Mouse (Mus musculus) right cerebral cortex, postnatal 14 days (tissue): ENCODE results near the gene Ube2j2.

Experiments
- DNase-seq: peaks from one replicate; pipeline ENCODE4 v3.0.0; 2022

The Ube2j2 gene

DNA sequence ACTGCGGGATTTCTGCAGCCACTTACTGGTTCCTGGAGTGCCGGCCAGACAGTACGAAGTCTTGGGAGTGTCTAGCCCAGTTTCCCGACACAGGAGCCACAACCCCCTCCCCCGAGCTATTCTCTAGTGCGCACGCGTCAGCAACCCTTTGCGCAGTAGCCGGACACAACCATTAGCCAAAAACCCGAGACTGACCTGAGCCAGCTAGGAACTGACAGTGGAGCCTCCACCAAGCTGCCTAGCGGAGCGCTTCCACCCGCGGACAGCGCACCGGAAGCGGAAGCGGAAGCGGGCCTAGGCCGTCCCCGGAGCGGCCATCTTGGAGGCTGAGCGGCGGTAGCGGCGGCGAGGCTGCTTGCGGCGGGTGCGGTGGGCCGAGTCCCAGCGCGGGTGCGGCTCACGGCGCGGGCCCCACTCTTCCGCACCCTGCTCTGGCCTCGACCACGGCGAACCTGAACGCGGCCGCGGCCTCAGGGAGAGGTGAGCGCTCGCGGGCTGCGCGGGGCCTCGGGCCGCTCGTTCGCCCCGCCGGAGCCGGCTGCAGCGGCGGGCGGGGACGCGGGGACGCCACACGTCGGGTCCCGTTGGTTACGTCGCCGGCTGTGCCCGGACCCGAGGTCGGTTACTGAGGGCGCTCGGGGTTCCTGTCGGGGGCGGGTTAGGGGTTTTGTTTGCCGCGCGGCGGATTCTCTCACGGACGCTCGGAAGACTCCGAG lies at the start of gene Ube2j2:
Gene Ube2j2 (plus strand): TSS at position 298 of the 716 bp plus-strand sequence.
- peak; percentile 93 for DNase-seq

DNA sequence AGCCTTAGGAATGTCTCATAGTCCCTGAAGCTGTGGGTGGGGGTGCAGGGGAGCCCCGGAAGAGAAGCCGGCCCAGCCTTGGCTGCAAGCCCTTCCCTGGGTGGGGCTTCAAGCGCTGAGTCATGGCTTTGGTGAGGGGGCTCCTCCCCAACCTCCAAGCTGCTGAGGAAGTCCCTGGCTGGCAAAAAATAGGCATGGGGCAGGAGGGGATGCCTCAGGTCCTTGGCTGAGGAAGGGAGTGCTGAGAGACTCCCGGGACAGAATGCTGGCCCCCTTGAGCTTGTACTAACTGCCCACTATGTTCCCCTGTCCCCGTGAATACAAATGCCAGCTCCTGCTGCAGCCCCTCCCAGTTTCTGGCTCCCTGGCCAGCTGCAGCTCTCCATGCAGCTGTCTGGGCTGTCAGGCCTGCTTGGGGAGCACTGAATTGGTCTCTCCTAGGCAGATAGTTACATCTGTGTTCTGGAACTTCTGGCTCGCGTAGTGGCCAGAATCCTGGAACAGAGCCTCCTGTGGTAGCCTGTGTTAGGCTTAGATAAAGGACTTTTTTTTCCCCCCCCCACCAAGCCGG lies 49.2 kb upstream of the Ube2j2 start:
- DNase-seq = peak; percentile 73

DNA sequence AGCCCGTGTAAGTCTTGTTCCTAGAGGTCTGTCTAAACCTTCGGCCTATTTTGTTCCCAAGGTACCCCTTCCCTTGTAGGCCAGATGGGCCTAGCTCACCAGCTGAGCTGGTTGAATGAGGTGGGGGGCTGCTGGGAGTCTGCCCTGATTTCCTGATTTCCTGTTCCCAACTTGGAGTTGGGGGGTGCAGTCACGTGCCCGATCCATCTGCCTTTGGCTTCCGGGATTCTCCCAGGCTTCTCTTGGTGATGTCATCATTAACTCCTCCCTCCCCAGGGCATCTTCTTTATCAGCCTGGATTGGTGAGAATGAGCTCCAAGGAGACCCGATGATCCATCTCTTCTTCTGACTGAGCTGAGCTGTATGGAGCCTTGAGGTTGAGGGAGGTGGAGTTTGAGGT lies 48.4 kb upstream of the Ube2j2 start:
- peak; percentile 82 for DNase-seq

DNA sequence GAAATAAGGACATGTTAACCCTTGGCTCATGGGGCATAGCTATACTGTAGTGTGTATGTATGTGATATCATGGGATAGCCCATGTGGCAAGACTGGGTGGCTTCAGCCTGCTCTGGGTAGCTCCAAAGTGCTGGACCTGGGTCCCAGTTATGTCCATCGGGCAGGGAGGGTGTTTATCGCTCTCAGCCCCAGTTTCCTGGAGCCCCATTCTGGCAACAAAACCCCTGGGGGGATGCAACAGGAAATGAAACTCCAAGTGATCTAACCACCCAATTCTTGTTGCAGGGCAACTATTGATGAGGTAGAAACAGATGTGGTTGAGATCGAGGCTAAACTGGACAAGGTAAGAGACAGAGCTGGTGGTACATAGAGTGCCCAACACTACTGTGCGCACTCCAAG lies 47.8 kb upstream of the Ube2j2 start:
- DNase-seq = no peak

DNA sequence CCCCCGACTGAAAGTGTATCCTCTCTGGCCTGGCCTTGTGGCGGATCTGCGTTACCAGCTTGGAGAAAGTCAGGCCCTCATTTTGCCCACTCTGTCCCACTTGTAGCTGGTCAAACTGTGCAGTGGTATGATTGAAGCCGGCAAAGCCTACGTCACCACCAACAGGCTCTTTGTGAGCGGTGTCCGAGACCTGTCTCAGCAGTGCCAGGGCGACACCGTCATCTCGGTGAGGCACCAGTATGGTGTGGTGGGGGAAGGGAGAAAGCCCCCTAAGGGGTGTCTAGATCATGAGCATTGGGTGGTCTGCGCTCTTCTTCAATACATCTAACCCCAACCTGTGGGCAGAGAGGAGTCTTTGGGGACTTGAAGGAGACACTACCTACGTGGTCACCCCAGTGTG lies 47.2 kb upstream of the Ube2j2 start:
- DNase-seq = no peak

DNA sequence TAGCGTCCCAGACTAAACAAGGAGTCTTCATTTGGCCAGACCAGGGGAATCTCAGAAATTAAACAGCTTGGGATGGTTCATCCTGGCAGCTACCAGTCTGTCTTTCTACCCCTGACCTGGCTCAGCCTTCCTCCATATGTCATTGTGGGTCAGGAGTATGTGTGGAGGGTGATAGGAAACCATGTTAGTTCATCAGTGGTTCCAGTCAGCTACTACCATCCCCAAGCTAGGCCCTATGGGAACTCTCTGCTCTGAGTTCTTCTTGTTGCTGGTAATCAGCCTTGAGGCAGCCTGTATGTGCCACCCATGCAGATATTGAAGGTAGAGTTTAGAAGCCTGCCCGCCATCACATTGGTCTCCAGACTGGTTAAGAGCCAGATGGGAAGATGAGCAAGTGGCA lies 45.3 kb upstream of the Ube2j2 start:
- DNase-seq = no peak

DNA sequence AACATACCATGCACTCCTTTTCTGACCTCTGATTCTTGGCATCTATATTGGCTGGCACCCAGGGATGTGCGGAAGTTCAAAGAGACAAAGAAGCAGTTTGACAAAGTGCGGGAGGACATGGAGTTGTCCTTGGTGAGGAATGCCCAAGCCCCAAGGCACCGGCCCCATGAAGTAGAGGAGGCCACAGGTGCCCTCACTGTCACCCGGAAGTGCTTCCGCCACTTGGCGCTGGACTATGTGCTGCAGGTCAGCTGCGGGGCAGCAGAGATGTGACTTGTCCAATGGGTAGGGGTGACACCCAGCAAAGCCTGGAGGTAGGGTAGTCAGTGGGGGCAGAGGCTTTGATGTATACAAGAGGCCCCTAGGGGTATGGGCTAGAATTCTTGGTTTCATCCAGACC lies 44.3 kb upstream of the Ube2j2 start:
- DNase-seq = no peak

DNA sequence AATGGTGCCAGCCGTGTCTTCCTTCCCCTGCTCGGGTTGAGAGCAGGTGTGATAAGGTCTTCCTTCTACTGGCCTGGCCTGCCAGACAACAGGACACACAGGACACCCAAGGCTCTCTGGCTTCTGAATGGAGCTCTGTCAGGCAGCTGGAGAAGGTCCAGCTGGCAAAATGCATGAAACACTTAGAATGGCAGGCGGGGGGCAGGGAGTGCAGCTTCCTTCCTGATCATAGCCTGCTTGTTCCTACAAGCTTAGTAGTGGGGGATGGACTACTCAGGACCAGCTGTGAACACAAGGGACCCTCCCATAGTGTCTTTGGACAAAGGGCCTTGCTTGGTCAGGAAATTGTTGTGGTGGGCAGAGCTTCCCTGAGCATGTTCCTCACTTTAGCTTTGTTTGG lies 42.4 kb upstream of the Ube2j2 start:
- DNase-seq = peak; percentile 37

DNA sequence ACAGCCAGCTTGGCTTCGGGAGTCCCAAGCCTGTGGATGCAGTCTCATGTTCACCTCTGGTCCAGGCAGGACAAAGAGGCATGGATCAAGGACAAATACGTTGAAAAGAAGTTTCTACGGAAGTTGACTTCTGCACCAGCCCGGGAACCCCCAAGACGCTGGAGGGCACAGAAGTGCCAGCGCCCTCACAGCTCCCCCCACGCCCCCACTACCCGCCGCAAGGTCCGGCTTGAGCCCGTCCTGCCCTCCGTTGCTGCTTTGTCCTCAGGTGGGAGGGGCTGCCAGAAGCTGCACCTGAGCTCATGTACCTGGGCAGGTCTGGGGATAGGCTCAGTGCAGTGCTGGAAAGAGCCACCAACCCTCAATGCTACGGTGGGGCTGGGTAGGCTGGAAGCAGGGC lies 40.4 kb upstream of the Ube2j2 start:
- no peak for DNase-seq

DNA sequence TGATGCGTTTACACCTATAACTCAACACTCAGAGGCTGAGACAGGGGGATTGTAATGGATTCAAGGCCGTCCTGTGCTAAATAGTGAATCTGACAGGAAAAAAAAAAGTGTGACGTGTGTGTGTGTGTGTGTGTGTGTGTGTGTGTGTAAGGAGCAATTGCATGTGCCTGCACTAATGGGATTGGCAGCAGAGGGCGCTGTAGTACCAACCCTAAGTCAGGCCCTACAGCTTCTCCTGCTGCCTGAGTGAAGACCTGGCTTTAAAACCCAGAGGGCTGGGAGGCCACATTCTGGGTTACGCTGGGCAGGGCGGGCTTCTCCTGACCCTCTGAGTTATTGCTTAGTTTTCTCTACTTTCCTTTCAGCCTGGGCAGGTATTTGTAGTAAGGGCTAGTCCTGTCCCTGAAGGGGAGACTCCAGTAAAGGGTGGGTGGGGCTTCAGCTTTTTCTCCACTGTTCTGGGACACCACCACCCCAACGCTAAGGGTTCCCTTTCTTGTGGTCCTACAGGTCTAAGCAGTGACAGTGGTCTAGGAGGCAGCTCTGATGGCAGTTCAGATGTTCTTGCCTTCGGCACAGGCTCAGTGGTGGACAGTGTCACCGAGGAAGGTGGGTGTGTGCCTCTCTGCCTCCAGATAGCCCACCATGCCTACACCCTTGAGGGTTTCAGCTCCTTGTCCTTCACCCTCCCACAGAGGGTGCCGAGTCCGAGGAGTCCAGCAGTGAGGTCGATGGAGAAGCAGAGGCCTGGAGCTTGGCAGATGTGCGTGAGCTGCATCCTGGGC lies 39.1 kb upstream of the Ube2j2 start:
- peak; percentile 66 for DNase-seq

DNA sequence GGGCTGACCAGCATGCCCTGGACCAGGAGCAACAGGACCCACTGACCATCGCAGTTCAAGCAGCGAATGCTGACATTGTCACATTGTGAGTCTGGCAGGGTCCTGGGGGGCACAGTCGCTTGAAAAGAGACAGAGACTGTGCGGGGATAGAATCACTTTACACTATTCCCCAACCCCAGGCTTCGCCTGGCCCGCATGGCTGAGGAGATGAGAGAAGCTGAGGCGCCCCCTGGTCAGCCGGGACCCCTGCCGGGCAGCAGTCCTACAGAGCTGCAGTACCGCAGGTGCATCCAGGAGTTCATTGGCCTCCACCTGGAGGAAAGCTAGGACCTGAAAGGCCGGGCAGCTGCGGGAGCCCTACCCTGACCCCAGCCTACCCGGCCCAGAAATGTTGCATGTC lies 38.0 kb upstream of the Ube2j2 start:
- DNase-seq = no peak

DNA sequence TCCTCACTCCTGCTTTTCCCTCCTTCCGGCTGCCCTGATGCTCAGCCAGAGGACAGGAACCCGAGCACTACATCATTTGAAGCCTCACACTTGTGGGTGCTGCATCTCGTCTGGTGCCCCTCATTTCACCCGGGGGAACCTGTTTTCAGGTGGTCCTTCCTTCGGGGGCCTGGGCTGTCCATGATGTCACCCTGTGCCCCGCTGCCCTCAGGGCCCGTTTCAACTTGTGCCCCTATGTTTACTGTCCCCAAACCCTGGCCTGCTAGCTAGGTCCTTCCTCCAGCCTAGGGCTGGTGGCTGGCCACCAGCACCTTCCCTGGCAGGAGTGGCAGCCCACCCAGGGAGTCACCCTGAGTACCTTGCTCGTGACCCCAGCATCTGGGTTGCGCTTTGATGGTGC lies 37.5 kb upstream of the Ube2j2 start:
- DNase-seq = no peak

DNA sequence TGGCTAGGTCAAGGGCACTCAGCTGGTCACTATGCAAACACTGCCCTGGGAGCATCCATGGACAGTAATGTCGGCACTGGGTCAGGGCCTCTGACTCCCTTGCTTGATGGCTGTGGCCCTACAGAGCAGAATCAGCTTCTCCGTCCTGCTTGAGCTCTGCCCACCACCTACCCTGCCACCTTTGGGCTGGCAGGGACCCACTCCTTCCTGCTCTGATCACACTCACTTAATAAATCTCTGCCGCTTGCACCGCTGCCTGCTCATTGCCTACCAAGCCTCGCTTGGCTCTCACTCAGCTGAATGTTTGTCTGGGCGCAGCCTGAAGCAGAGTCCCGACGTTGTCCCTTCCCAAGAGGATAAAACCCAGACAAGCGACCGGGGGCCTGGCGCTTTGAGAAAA lies 36.6 kb upstream of the Ube2j2 start:
- DNase-seq = no peak

DNA sequence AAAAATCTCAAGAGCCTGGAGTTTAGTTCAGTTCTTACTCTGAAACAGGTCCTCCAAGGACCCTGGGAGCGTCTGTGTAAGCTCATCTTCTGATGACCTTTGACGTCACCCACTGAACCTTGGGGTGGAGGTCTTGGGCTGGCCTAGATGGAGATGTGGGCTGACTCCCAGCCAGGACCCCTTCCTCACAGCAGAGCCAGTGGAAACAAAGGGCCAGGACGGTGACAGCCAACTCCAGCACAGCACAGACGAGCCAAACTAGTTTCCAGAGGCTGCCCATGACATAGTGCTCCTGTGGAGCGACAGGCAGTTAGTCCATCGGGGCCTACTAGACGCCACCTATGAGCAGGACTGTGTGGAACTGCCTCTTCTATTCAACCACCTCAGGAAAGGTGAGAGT lies 35.4 kb upstream of the Ube2j2 start:
- no peak for DNase-seq

DNA sequence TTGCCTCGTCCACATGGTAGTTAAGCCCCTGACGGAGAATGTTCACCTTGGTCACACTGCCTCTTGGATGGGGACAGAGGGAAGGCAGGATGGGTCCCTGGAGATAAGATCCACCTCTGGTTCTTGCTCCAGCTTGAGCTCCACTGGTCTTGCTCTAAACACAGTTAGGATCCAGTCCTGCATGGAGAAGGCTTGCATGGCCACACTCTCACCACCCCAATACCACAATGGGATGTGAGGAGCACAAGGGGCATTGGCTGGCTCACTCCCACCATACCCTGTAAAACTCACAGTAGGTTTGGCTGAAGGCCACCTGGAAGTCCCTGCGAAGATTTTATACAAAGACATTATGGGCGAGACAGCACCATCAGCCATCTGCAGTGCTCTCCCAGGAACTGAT lies 34.9 kb upstream of the Ube2j2 start:
- no peak for DNase-seq

DNA sequence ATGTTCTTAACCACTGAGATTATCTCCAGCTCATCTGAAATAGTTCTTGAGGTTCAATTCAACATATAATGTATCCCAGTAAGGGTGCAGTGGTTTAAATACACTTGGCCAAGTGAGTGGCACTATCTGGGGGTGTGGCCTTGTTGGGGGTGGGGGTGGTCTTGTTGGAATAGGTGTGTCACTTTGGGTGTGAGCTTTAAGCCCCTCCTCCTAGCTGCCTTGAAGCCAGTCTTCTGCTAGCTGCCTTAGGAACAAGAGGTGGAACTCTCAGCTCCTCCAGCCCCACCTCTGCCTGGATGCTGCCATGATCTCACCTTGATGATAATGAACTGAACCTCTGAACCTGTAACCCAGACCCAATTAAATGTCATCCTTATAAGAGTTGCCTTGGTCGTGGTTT lies 11.6 kb upstream of the Ube2j2 start:
- DNase-seq = no peak

DNA sequence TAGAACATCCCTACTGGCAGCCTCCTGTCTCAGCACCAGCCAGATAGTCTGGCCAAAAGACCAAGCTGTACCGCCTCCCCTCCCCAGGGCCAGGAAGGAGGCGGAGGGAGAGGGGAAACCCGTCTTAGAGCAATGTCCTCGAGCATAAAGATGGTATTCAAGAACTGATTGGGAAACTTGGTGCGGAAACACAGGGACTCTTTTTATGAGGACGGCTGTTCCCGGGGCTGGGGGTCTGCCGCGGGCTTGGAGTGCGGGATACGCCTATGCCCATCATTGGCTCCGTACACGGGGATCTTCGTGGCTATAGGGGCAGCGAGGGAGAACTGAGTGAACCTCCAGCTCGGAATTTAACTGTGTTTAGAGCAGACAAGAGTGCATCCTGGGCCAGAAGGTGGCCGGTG lies 580 bp upstream of the Ube2j2 start:
- DNase-seq = peak; percentile 27

DNA sequence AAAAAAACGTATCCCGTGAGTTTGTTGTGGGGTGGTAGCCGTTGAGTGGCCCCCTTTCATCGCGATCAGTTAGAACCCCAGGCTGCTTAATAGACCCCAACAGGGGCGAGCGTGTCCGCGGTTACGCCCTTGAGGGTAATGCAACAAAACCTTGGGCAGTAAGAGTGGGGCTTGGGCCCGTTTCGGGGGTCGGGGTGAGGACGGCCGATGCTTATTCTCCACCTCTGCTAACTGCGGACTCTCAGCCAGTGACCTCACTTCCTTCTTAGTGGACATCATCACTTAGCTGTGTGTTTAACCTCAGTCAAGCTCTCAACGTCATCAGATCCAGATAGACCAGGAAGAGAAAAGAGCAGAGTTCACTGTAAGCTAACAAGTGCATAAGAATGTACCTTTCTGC lies 640 bp downstream of the Ube2j2 start:
- no peak for DNase-seq

DNA sequence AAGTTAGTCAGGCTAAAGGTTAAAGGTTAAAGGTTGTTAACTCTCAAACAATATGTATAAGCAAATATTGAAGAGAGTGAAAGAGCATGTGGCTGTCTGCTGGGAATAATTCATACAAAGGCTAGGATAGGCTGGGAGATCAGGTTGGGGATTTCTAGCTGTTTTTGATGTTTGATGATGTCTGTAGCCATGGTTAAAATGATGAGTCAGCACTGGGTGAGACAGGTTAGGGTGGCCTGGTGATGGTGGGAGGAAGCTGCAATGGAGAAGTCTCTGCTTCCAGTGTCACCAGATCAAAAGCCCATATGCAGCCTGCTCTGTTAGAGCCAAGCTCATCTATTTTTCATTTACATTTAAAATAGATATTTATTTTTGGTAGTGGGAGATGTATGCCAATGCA lies 3.5 kb downstream of the Ube2j2 start:
- no peak for DNase-seq

DNA sequence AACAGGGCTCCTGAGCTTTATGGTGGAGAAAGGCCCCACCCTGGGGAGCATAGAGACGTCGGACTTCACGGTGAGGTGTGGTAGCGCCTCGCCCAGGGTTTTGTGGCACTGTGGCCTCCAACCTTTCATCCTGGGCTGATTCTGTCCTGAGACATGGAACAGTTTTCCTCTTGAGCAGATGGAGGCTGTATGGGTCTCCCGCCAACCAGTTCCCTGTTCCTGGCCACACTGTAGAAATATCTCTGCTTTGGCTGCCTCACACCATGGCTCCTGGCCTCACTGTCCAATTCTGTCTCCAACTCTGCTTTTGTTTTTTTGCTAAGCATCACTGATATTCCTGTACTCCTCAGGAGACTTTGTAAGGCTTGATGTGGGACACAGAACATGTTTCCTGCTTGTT lies 11.9 kb downstream of the Ube2j2 start:
- no peak for DNase-seq

DNA sequence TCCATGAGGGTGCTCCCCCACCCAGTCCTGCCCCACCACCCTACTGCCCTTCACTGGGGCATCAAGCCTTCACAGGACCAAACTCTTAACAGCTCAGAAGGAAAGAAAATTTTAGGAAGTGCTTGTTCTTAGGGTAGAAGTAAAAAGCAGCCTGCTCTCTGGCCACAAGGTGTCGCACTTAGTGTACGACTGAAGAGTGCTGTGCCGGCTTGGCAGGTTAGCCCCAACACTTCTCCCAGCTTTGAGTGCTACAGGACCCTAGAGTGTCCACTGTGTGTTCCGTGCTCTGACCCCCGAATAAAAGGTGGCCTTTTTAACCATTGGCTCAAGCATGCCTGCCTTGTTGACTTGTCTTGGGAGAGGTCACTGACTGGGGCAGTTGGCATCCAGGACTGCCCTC lies 15.6 kb downstream of the Ube2j2 start:
- peak; percentile 77 for DNase-seq

DNA sequence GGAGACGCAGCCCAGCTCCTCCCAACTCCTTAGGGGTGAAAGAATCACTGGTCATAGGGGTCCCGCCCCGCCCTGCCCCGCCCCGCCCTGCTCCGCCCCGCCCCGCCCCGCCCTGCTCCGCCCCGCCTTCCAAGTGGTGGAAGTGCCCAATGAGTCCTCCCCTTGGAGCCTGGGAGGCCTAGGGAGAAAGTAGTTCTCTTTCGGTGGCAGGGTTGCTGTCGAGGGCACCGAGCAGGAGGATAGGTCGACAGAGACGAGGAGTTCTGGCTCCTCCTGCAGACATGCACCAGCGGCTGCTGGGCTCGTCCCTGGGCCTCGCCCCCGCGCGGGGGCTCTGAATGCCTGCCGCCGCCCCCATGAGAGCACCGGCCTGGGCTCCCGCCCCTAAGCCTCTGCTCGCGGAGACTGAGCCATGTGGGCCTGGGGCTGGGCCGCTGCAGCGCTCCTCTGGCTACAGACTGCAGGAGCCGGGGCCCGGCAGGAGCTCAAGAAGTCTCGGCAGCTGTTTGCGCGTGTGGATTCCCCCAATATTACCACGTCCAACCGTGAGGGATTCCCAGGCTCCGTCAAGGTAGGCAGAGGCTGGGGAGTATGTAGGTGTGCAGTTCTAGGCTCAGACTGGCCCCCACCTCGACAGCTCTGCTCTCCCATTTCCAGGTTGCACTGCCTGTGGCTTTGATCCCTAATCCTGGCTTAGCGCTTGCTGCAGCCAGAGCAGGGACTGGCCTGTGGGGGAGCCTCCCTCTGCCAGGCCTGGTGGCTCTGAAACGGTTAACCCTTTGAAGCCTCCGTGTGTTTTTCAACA lies 18.7 kb downstream of the Ube2j2 start, which contains the start of gene C1qtnf12:
Gene C1qtnf12 (plus strand): TSS at position 152 of the 805 bp plus-strand sequence.
- peak; percentile 38 for DNase-seq

DNA sequence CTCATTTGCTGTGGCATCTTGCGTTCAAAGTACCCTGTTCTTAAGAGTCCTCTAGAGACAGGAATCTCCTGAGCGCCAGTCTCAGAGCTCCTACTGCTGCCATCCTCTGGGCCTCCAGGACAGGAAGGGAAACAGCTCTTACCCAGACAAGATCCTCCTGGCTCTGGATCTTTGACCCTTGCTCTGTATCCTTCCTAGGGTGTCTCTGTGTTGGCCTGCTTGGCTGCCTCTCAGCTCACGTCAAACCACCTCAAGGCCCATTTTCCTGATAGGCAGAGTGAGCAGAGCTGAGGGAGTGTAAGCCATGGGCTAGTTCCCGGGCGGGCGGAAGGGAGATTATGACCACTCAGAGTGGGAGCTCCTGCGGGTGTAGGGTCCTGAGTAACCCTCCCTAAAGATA lies 19.5 kb downstream of the Ube2j2 start:
- no peak for DNase-seq
